Mouse (Mus musculus) cortical plate, adult 2 months (tissue): ENCODE data around the gene Atf4. TPM values are rescaled to one million over a fixed set of nuclear protein-coding genes. Genes with fewer than 3 reads are reported as not detected.

ENCODE experiments used
- H3K27ac ChIP-seq: fragments of 200-500 bp; 2 replicates; pipeline ENCODE4 v1.5.1; 2012; ENCODE audit warnings: low read length, control low read depth, inconsistent platforms; ENCODE audit not compliant: insufficient read depth
- H3K4me1 ChIP-seq: fragments of 200-500 bp; 2 replicates; pipeline ENCODE4 v1.6.1; 2011; ENCODE audit warnings: low read length; ENCODE audit not compliant: control insufficient read depth, insufficient read depth
- H3K4me3 ChIP-seq: fragments of 200-500 bp; 2 replicates; pipeline ENCODE4 v1.5.1; 2011; ENCODE audit warnings: mild to moderate bottlenecking, low read length, control low read depth; ENCODE audit not compliant: insufficient read depth
- CTCF ChIP-seq: fragments of 200-500 bp; IDR thresholded peaks from 2 replicates; pipeline ENCODE4 v1.5.1; 2011; ENCODE audit warnings: mild to moderate bottlenecking, control low read depth, low read length; ENCODE audit not compliant: insufficient read depth; ENCODE audit errors: extremely low read depth
- POLR2A ChIP-seq: fragments of 200-500 bp; IDR thresholded peaks from 2 replicates; pipeline ENCODE4 v1.6.1; 2011; ENCODE audit warnings: mild to moderate bottlenecking, low read length, control low read depth; ENCODE audit not compliant: insufficient read depth; ENCODE audit errors: extremely low read depth
- polyA plus RNA-seq: library from polyadenylated mRNA; depleted of rRNA; stranded (reverse); fragments of >200 nt; gene quantifications from 2 replicates; pipeline ENCODE4 v1.2.3, GENCODE M21; 2012; rRNA removed

Gene Atf4
- polyA plus RNA-seq, 1 experiment: 198 TPM

DNA sequence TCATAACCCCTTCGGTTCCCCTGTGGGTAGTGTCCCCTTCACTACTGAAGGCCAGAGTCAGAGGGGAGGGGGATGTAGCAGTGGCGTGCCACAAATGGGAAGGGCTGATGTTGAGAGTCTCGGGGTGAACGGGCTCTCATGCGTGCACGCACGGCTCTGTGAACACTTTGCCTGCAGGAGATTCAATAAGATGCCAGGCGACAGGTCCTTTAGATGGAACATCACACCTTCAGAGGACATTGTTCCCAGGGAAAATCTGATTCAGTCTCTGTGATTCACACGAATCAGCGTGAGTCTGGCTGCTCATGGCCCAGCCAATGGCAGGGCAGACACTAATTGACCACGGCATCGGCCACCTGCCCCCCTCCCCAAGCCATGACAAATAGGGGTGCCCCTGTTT lies 49.2 kb downstream of the Atf4 start:
- TF ChIP-seq CTCF: no peak
- TF ChIP-seq POLR2A: no peak
- Histone ChIP-seq H3K27ac (no peak overlapping the region), H3K4me3 (no peak overlapping the region), H3K4me1 (no peaks in the 10 kb centered on the region)

DNA sequence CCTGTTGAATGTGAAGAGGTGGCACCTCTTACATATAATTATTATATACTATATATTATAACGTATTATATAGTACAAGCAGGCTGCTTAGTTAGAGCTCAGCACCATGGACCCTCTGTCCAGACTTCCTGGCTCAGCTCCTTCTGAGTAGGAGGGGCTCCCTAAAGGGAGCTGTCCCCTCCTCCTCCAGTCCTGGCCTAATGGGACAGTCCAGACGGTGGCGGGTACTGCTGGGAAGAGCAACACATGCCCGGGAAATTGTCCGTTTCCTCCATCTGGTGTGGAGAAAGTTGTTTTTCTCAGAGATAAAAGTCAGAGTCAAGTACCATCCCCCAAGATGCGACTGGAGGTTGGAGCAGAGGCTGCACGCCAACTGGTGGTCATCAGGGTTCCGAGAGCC lies 51.2 kb downstream of the Atf4 start:
- H3K27ac ChIP-seq: no peak overlapping the region
- TF ChIP-seq POLR2A (no peak), CTCF (no peak)
- H3K4me3 ChIP-seq: no peak overlapping the region
- H3K4me1 ChIP-seq: no peaks in the 10 kb centered on the region

Other genes with a start within 250 kb of the Atf4 start
- gene Pdgfb, start 240.2 kb upstream of the Atf4 start, polyA plus RNA-seq: 32.2 and 34.5 TPM in 2 replicates
- gene Syngr1, start 163.8 kb upstream of the Atf4 start, polyA plus RNA-seq: 354 and 372 TPM in 2 replicates
- 680 and 714 TPM in 2 replicates for gene Rpl3, start 163.3 kb upstream of the Atf4 start, polyA plus RNA-seq
- gene Tab1, start 122.1 kb upstream of the Atf4 start, polyA plus RNA-seq: 33.6 and 33.8 TPM in 2 replicates
- 79.8 and 86.4 TPM in 2 replicates for gene Mgat3, start 81.5 kb upstream of the Atf4 start, polyA plus RNA-seq
- gene Mief1, start 21.2 kb upstream of the Atf4 start, polyA plus RNA-seq: 14.9 and 15.1 TPM in 2 replicates
- not detected in 2 replicates for gene AC140267.1, start 19.3 kb upstream of the Atf4 start, polyA plus RNA-seq
- gene Rps19bp1, start 9.1 kb downstream of the Atf4 start, polyA plus RNA-seq: 41.5 and 42.3 TPM in 2 replicates
- gene Cacna1i, start 32.1 kb downstream of the Atf4 start, polyA plus RNA-seq: 32.0 and 36.5 TPM in 2 replicates